Mouse (Mus musculus): Measurements from ENCODE around the gene Dpp9.

GRCm38 (mm10) chr17:56169830-56170229, 48.9 kb downstream of the Dpp9 start:
- TF ChIP-seq CTCF (IDR thresholded peaks at IDR 0.05; ENCODE audit: borderline replicate concordance, control insufficient read depth, extremely low read depth, insufficient read depth, low read length, poor library complexity) (no peak), POLR2A (IDR thresholded peaks at IDR 0.05; ENCODE audit: control insufficient read depth, extremely low read depth, insufficient read depth, low read length, poor library complexity) (no peak)

Measured in thymus, adult 2 months (tissue).